Mouse (Mus musculus): ENCODE measurements around the gene Ufl1.
"Not testable (repeated sequence)": the region's sequence is repeated elsewhere in the genome, so short reads cannot be mapped to it uniquely, and the experiment has no call there.

Ufl1 gene

DNA sequence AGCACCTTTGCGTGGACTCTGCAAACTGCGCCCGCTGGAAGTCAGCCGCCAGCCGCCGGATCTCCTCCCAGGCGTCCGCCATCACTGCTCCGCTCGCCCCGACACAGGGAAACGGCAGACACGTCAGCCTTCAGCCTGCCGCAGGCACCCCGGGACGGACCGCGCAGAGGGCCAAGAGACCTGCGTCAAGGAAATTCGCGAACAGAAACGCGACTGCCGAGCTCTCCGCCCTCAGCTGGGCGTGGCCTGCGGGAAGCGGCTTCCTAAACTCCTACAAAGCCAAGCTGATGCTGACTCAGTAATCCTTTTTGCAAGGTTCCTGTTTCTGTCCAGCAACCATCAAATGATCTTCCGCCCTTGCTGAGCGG, at the start of gene Ufl1:
Gene Ufl1 (minus strand): TSS at position 151 of the 368 bp plus-strand sequence.
- DNase-seq (ENCODE audit: low spot score in 2 of 2), result peak; percentile 95 to 97

GRCm38 (mm10) chr4:25325684-25326220, 44.1 kb upstream of the Ufl1 start:
- no peak for DNase-seq (ENCODE audit: low spot score in 2 of 2)

- DNase-seq (ENCODE audit: low spot score in 2 of 2), result no peak
Observed at GRCm38 (mm10) chr4:25322631-25323178, 41.1 kb upstream of the Ufl1 start.

GRCm38 (mm10) chr4:25313767-25314166, 32.1 kb upstream of the Ufl1 start:
- DNase-seq (ENCODE audit: low spot score in 2 of 2), result no peak

DNA sequence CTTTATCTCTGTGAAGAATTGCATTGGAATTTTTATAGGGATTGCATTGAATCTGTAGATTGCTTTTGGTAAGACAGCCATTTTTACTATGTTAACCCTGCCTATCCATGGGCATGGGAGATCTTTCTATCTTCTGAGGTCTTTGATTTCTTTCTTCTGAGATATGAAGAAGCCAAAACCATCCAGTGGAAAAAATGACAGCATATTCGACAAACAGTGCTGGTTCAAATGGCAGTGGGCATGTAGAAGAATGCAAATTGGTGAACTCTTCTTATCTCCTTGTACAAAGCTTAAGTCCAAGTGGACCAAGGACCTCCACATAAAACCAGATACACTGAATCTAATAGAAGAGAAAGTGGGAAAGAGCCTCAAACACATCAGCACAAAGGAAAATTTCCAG, 3.4 kb upstream of the Ufl1 start:
- DNase-seq (ENCODE audit: low spot score in 2 of 2), result not testable (repeated sequence)

GRCm38 (mm10) chr4:25280938-25281670, 517 bp downstream of the Ufl1 start:
- DNase-seq (ENCODE audit: low spot score in 2 of 2), result no peak

DNA sequence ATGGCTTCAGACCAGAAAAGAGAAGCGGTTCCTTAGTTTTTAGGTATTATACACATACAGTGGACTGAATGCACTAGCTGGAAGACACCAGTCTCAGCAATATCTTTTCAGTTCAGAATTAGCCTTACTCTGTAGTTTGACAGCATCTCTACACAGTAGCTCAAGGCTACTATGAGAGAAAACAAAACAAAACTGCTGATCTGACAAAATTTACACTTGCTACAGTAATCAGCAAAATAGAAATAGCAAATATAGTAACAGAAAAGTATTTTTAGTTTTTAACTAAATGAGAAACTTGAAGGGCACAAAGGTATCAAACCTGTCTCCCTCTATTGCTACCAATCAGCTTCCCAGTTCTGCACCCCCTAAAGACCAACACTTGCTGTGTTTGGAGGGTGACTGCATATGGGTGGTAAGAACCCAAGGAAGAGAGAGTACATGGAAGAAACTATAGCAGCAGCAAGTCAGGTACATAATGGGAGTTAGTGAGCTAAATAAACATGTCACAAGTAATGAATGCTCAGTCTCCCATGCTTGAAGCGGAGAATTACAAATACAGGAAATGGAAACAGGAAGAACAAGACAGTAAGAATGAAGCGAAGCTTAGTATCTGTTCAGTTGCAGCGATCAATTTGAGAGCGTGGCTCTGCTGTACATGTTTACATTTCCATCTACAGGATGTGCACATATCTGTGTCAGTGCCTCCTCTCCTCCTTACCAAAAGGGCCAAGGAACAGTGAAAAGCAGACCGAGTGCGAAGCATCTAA, 8.6 kb downstream of the Ufl1 start:
- no peak for DNase-seq (ENCODE audit: low spot score in 2 of 2)

- DNase-seq (ENCODE audit: low spot score in 2 of 2), result no peak
Observed at GRCm38 (mm10) chr4:25271926-25272325, 9.7 kb downstream of the Ufl1 start.

DNA sequence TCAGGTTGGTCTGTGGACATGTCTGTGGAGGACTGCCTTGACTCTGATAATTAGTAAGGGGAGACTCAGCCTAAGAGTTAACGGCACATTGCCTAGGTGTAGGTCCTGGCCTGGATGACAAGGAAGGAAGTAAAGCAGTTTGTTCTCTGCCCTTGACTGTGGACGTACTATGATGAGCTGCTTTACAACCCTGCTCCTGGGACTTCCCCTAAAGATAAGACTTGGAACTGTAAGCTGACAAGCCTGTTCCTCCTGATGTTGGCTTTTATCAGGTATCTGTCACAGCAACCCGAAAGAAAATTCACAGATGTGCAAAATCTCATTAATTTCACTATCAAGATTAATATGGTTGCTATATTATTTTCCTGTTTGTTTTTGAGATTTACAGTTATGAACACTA, 14.5 kb downstream of the Ufl1 start:
- no peak for DNase-seq (ENCODE audit: low spot score in 2 of 2)

- DNase-seq (ENCODE audit: low spot score in 2 of 2), result no peak
Observed at GRCm38 (mm10) chr4:25257822-25258398, 23.7 kb downstream of the Ufl1 start.

DNA sequence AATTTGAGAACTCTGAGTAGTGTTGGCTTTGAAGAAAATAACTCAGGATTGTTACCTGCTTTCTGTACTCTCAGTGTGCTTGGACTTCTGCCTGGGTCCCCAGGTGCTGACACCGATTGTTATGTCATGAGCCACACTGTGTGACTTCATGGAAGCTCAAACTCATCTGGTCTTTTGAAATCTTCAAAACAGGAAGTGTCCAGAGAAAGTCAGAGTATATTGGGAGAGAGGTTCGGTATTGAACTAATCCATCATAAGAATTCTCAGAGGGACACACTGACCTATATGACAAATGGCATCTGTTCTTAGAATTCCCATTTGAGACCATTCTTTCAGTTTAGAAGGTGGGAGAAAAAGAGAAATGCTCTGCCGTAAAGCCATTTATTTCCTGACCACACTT, 38.8 kb downstream of the Ufl1 start, which contains the start of gene Fhl5:
Gene Fhl5 (minus strand): TSS at position 101 of the 400 bp plus-strand sequence.
- no peak for DNase-seq (ENCODE audit: low spot score in 2 of 2)

- not testable (repeated sequence) for DNase-seq (ENCODE audit: low spot score in 2 of 2)
Observed at GRCm38 (mm10) chr4:25235663-25236062, 46.0 kb downstream of the Ufl1 start.

GRCm38 (mm10) chr4:25233767-25234166, 47.9 kb downstream of the Ufl1 start:
- DNase-seq (ENCODE audit: low spot score in 2 of 2), result not testable (repeated sequence)

- DNase-seq (ENCODE audit: low spot score in 2 of 2), result no peak
Observed at GRCm38 (mm10) chr4:25232546-25232945, 49.1 kb downstream of the Ufl1 start.

GRCm38 (mm10) chr4:25227527-25227926, 54.1 kb downstream of the Ufl1 start:
- no peak for DNase-seq (ENCODE audit: low spot score in 2 of 2)

GRCm38 (mm10) chr4:25221927-25222326, 59.7 kb downstream of the Ufl1 start:
- DNase-seq (ENCODE audit: low spot score in 2 of 2), result no peak

DNA sequence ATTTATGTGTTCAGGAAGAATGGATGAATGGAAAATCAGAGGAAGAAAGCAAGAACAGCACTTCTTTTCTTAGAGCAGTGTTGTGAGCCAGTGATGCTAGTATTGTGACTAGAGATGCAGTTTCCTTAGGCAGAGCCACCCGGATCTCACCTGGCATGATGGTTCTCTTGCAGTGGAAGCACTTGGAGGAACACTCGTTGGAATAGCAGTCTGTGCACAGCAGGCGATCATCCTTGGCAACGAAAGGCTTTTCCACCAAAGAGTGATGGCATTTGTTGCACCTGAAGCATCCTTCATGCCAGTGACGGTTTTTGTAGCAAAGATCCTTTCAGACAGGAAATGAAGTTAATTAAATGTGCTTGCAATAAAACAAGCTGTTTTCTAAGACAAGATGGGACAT, 68.2 kb downstream of the Ufl1 start:
- DNase-seq (ENCODE audit: low spot score in 2 of 2), result no peak

DNA sequence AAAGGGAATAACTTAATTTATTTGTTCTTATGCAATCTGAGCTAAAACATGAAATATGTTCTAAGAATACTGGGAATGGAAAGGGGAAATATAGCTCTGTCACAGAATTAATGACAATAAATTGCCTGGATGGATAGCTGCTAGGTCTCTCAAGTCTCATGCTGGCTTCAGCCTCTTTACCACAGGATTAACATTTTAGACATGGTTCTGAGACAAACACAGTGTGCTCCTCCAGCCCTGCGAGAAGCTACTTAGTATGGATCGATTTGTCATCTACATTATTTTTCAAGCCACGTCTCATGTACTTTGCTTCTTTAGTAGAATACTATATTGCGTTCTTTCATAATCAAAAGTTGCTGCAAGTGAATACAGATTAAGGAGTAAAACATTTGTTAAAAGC, 75.5 kb downstream of the Ufl1 start:
- DNase-seq (ENCODE audit: low spot score in 2 of 2), result no peak
